In the genomic region with DNA sequence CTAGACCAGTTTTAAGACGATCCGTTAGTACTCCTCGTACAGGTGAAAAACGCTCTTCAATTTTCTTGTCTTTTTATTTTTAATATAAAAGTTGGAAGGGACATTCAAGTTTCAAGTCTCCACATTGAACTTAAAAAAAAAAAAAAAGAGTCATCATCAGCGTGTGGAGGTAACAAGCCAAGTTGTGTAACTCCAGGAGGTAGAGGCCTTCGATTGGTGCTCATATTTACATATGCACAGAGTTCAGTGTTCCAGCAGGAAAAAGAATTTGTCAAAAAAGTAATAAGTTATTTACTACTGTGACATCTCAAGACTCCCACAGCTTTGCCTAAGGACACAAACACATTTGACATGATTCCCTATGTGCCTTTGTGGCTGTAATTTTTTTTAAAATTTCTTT, we compare ENCODE assay signal across 13 mouse cellular contexts.
"Had no signal": no experiment of that assay in that cellular context is flagged by ENCODE, and none has a peak within 500 bp of the region (broad histone marks: within the 10 kb centered on the region; RNA-seq: fewer than 3 reads in every experiment).

No protein-coding gene starts in this region.

- H3K9ac ChIP-seq: liver, embryonic 15.5 days; lung, embryonic 14.5 days; midbrain, embryonic 12.5 days; neural tube, embryonic 12.5 days had no signal

- H3K27me3 ChIP-seq: liver, embryonic 15.5 days; midbrain, embryonic 12.5 days; neural tube, embryonic 12.5 days had no signal

- H3K4me2 ChIP-seq: liver, embryonic 15.5 days; lung, embryonic 14.5 days; midbrain, embryonic 12.5 days; neural tube, embryonic 12.5 days had no signal

- ATAC-seq: midbrain, embryonic 16.5 days had no signal

- DNase-seq: lung, embryonic 14.5 days; midbrain, embryonic 14.5 days; right cerebral cortex, postnatal 25 days; right cerebral cortex, postnatal 4 days; spleen, adult 18-20 months; thymus, adult 18-20 months; thymus, postnatal 14 days; thymus, postnatal 36 days had no signal

- H3K9me3 ChIP-seq: liver, embryonic 15.5 days; midbrain, embryonic 10.5 days; midbrain, embryonic 12.5 days; neural tube, embryonic 12.5 days had no signal

- H3K36me3 ChIP-seq: liver, embryonic 15.5 days had no signal

- H3K4me3 ChIP-seq: liver, embryonic 15.5 days; midbrain, embryonic 10.5 days; midbrain, embryonic 12.5 days; neural tube, embryonic 12.5 days had no signal

- H3K4me1 ChIP-seq: midbrain, embryonic 10.5 days; midbrain, embryonic 12.5 days; neural tube, embryonic 12.5 days had no signal

- H3K27ac ChIP-seq: midbrain, embryonic 10.5 days; midbrain, embryonic 12.5 days; neural tube, embryonic 12.5 days had no signal
